In the genomic region with DNA sequence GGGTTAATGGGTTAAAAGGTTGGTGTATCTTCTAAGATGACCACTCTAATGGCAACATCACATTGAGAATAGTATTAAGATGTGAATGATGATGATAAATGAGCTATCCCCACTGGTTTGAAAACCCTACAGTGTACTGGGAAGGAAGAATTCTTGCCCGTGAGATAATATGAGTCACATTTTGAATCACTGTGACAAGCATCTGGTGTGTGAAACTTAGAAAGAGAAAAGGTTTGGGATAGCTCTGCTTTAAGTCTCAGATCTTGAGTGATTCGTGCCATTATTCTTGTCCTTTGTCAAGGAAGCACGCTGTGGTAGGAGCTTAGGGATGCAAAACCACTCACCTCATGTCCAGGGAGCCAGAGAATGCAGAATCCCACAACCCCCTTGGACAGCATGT, we compare ENCODE assay signal across 20 mouse cellular contexts.
"Had no signal": no experiment of that assay in that cellular context is flagged by ENCODE, and none has a peak within 500 bp of the region (broad histone marks: within the 10 kb centered on the region; RNA-seq: fewer than 3 reads in every experiment).

No protein-coding gene starts in this region.

- H3K9ac ChIP-seq: limb, embryonic 12.5 days; limb, embryonic 15.5 days; liver, embryonic 14.5 days; liver, postnatal 0 days; lung, embryonic 14.5 days; midbrain, embryonic 12.5 days; midbrain, embryonic 15.5 days; neural tube, embryonic 12.5 days; neural tube, embryonic 15.5 days; stomach, embryonic 15.5 days had no signal

- H3K27me3 ChIP-seq: limb, embryonic 12.5 days; limb, embryonic 15.5 days; midbrain, embryonic 12.5 days; midbrain, embryonic 15.5 days; neural tube, embryonic 12.5 days; neural tube, embryonic 15.5 days; stomach, embryonic 15.5 days had no signal

- ATAC-seq: intestine, postnatal 0 days; liver, postnatal 0 days; lung, postnatal 0 days; midbrain, embryonic 15.5 days had no signal

- H3K36me3 ChIP-seq: limb, embryonic 12.5 days; limb, embryonic 15.5 days; midbrain, embryonic 12.5 days; midbrain, embryonic 15.5 days; neural tube, embryonic 12.5 days; neural tube, embryonic 15.5 days; stomach, embryonic 15.5 days had no signal

- H3K9me3 ChIP-seq: limb, embryonic 12.5 days; limb, embryonic 15.5 days; midbrain, embryonic 12.5 days; midbrain, embryonic 15.5 days; neural tube, embryonic 12.5 days; neural tube, embryonic 15.5 days; stomach, embryonic 15.5 days had no signal

- H3K4me1 ChIP-seq: midbrain, embryonic 12.5 days; neural tube, embryonic 12.5 days; neural tube, embryonic 15.5 days; stomach, embryonic 15.5 days had no signal

- H3K4me2 ChIP-seq: limb, embryonic 12.5 days; limb, embryonic 15.5 days; liver, embryonic 11.5 days; lung, embryonic 14.5 days; midbrain, embryonic 12.5 days; midbrain, embryonic 15.5 days; neural tube, embryonic 12.5 days; neural tube, embryonic 15.5 days; stomach, embryonic 15.5 days had no signal

- H3K4me3 ChIP-seq: limb, embryonic 12.5 days; limb, embryonic 15.5 days; midbrain, embryonic 12.5 days; midbrain, embryonic 15.5 days; neural tube, embryonic 12.5 days; neural tube, embryonic 15.5 days; stomach, embryonic 15.5 days had no signal

- DNase-seq: kidney, adult 2 months; kidney, postnatal 10 days; left cerebral cortex, postnatal 4 days; lung, embryonic 14.5 days; right cerebral cortex, postnatal 4 days; thymus, adult 18-20 months; thymus, postnatal 36 days had no signal

- H3K27ac ChIP-seq: limb, embryonic 12.5 days; limb, embryonic 15.5 days; liver, embryonic 14.5 days; macrophage; midbrain, embryonic 12.5 days; midbrain, embryonic 15.5 days; neural tube, embryonic 12.5 days; neural tube, embryonic 15.5 days; stomach, embryonic 15.5 days had no signal
